Mouse (Mus musculus) hindbrain, embryonic 15.5 days (tissue): ENCODE data around the gene Lrrn4. TPM values are rescaled to one million over a fixed set of nuclear protein-coding genes. Genes with fewer than 3 reads are reported as not detected.

Experiments used
- polyA plus RNA-seq: library from polyadenylated mRNA; unstranded; fragments of >200 nt; fragmentation: Nextera tagmentation; extraction: Ambion mirVana; gene quantifications from 2 replicates; pipeline ENCODE4 v1.2.1, GENCODE M21; 2015

Gene Lrrn4
- polyA plus RNA-seq, 1 experiment from 2014 or later, result 0.69 TPM

Other genes starting within 250 kb of the Lrrn4 start
- gene Shld1, start 194.0 kb downstream of the Lrrn4 start, polyA plus RNA-seq, result 18.8 and 22.6 TPM in 2 replicates
- gene Chgb, start 99.6 kb downstream of the Lrrn4 start, polyA plus RNA-seq, result 103 and 107 TPM in 2 replicates
- 18.5 and 18.8 TPM in 2 replicates for gene Trmt6, start 64.8 kb downstream of the Lrrn4 start, polyA plus RNA-seq
- gene Mcm8, start 64.8 kb downstream of the Lrrn4 start, polyA plus RNA-seq, result 5.1 and 6.1 TPM in 2 replicates
- gene Crls1, start 34.2 kb downstream of the Lrrn4 start, polyA plus RNA-seq, result 19.3 and 20.8 TPM in 2 replicates
- 0.04 TPM in 1 of 2 replicates, not detected in the other for gene Fermt1, start 65.0 kb upstream of the Lrrn4 start, polyA plus RNA-seq